Mouse (Mus musculus) CH12.LX (cell line): ENCODE results near the gene Pnpla6. TPM values are rescaled to one million over a fixed set of nuclear protein-coding genes. Genes with fewer than 3 reads are reported as not detected.

ENCODE experiments used
- DNase-seq: peaks from one replicate; pipeline ENCODE4 v3.0.0-alpha.2; 2013; ENCODE audit errors: extremely low read depth
- H3K27ac ChIP-seq: 2 replicates; pipeline ENCODE4 v1.5.1; 2012; ENCODE audit warnings: low read depth, mild to moderate bottlenecking, control low read depth, moderate library complexity; ENCODE audit not compliant: insufficient read depth
- H3K27me3 ChIP-seq: replicated peaks from 2 replicates; pipeline ENCODE3; 2012; ENCODE audit warnings: inconsistent platforms
- H3K36me3 ChIP-seq, 2 experiments: replicated peaks in 1 of 2; 2 replicates each; pipeline versions ENCODE3 to v1.6.1; 2012; ENCODE audit warnings: inconsistent platforms in 1 of 2, low read length in 1 of 2, mild to moderate bottlenecking in 1 of 2, mixed read lengths in 1 of 2, moderate library complexity in 1 of 2; ENCODE audit not compliant: control insufficient read depth in 1 of 2, insufficient read depth in 1 of 2
- H3K4me1 ChIP-seq, 2 experiments: 2 replicates each; pipeline ENCODE4 v1.6.1; 2012; ENCODE audit warnings: inconsistent platforms in 1 of 2, moderate library complexity in 1 of 2; ENCODE audit not compliant: insufficient read depth in 2 of 2, control insufficient read depth in 1 of 2
- H3K4me2 ChIP-seq: 2 replicates; pipeline ENCODE4 v1.6.1; 2012; ENCODE audit warnings: low read depth, mild to moderate bottlenecking, control low read depth; ENCODE audit not compliant: poor library complexity, insufficient read depth, severe bottlenecking
- H3K4me3 ChIP-seq, 3 experiments: fragments of 150-350 bp in 1 of 3; sonication (generic) in 1 of 3; replicated peaks in 1 of 3; 2 replicates each; pipeline versions ENCODE3 to v1.5.1; 2011 to 2012; ENCODE audit warnings: low read depth in 2 of 3, low read length in 2 of 3, mild to moderate bottlenecking in 2 of 3, moderate library complexity in 2 of 3, control low read depth in 1 of 3, improper control_type of control experiment in 1 of 3, inconsistent platforms in 1 of 3, mixed read lengths in 1 of 3; ENCODE audit not compliant: poor library complexity in 1 of 3
- H3K79me2 ChIP-seq: replicated peaks from 2 replicates; pipeline ENCODE4 v1.6.1; 2012; ENCODE audit warnings: mild to moderate bottlenecking, moderate library complexity; ENCODE audit not compliant: control insufficient read depth, poor library complexity, insufficient read depth, severe bottlenecking; ENCODE audit errors: extremely low read depth
- H3K9ac ChIP-seq: 2 replicates; pipeline ENCODE4 v1.6.1; 2012; ENCODE audit warnings: low read depth, mild to moderate bottlenecking, control low read depth, moderate library complexity; ENCODE audit not compliant: insufficient read depth
- H3K9me3 ChIP-seq: replicated peaks from 2 replicates; pipeline ENCODE3; 2012; ENCODE audit warnings: low read length, inconsistent platforms, mixed read lengths
- BHLHE40 ChIP-seq: IDR thresholded peaks from 2 replicates; pipeline ENCODE4 v1.6.1; 2011; ENCODE audit warnings: mild to moderate bottlenecking, low read depth, low read length, improper control_type of control experiment
- CHD1 ChIP-seq: IDR thresholded peaks from 2 replicates; pipeline ENCODE4 v1.6.1; 2012; ENCODE audit warnings: low read depth, low read length, improper control_type of control experiment, inconsistent platforms
- E2F4 ChIP-seq: IDR thresholded peaks from 2 replicates; pipeline ENCODE4 v1.6.1; 2011; ENCODE audit warnings: low read depth, low read length, improper control_type of control experiment; ENCODE audit not compliant: insufficient replicate concordance
- ELF1 ChIP-seq: IDR thresholded peaks from 2 replicates; pipeline ENCODE4 v1.6.1; 2014; ENCODE audit warnings: low read depth, mild to moderate bottlenecking, inconsistent platforms, low read length, improper control_type of control experiment
- ETS1 ChIP-seq: conservative IDR thresholded peaks from 2 replicates; pipeline ENCODE4 v1.6.1; 2012; ENCODE audit warnings: low read depth, mild to moderate bottlenecking, inconsistent platforms, low read length, improper control_type of control experiment, moderate library complexity
- HCFC1 ChIP-seq: IDR thresholded peaks from 2 replicates; pipeline ENCODE4 v1.6.1; 2012; ENCODE audit warnings: low read depth, mild to moderate bottlenecking, inconsistent platforms, low read length, improper control_type of control experiment
- IRF4 ChIP-seq: IDR thresholded peaks from 2 replicates; pipeline ENCODE4 v1.6.1; 2014; ENCODE audit warnings: low read depth, mild to moderate bottlenecking, inconsistent platforms, low read length, improper control_type of control experiment
- JUN ChIP-seq: IDR thresholded peaks from 2 replicates; pipeline ENCODE4 v1.6.1; 2011; ENCODE audit warnings: low read depth, mild to moderate bottlenecking, low read length, improper control_type of control experiment, moderate library complexity; ENCODE audit not compliant: insufficient read depth
- JUND ChIP-seq: conservative IDR thresholded peaks from 2 replicates; pipeline ENCODE4 v1.6.1; 2011; ENCODE audit warnings: low read depth, low read length, improper control_type of control experiment
- KAT2A ChIP-seq: IDR thresholded peaks from 2 replicates; pipeline ENCODE4 v1.6.1; 2012; ENCODE audit warnings: low read length, improper control_type of control experiment, inconsistent platforms; ENCODE audit not compliant: insufficient replicate concordance
- MAX ChIP-seq: IDR thresholded peaks from 2 replicates; pipeline ENCODE4 v1.6.1; 2011; ENCODE audit warnings: low read length, improper control_type of control experiment
- MEF2A ChIP-seq: IDR thresholded peaks from 2 replicates; pipeline ENCODE4 v1.6.1; 2014; ENCODE audit warnings: low read depth, mild to moderate bottlenecking, inconsistent platforms, low read length, improper control_type of control experiment, borderline replicate concordance
- MXI1 ChIP-seq: IDR thresholded peaks from 2 replicates; pipeline ENCODE4 v1.6.1; 2011; ENCODE audit warnings: mild to moderate bottlenecking, low read depth, low read length, improper control_type of control experiment
- NELFE ChIP-seq: IDR thresholded peaks from 2 replicates; pipeline ENCODE4 v1.6.1; 2011; ENCODE audit warnings: low read depth, low read length, improper control_type of control experiment
- NRF1 ChIP-seq: IDR thresholded peaks from 2 replicates; pipeline ENCODE4 v1.6.1; 2014; ENCODE audit warnings: low read depth, mild to moderate bottlenecking, inconsistent platforms, low read length, improper control_type of control experiment, moderate library complexity
- POLR2AphosphoS2 ChIP-seq: IDR thresholded peaks from 2 replicates; pipeline ENCODE4 v1.6.1; 2011; ENCODE audit warnings: low read depth, low read length, improper control_type of control experiment
- RCOR1 ChIP-seq: conservative IDR thresholded peaks from 2 replicates; pipeline ENCODE4 v1.6.1; 2012; ENCODE audit warnings: low read depth, mild to moderate bottlenecking, inconsistent platforms, low read length, improper control_type of control experiment
- SMC3 ChIP-seq: IDR thresholded peaks from 2 replicates; pipeline ENCODE4 v1.6.1; 2011; ENCODE audit warnings: low read depth, low read length, improper control_type of control experiment
- TBP ChIP-seq: conservative IDR thresholded peaks from 2 replicates; pipeline ENCODE4 v1.6.1; 2011; ENCODE audit warnings: low read depth, low read length, improper control_type of control experiment
- USF1 ChIP-seq: IDR thresholded peaks from 2 replicates; pipeline ENCODE4 v1.6.1; 2014; ENCODE audit warnings: low read depth, mild to moderate bottlenecking, inconsistent platforms, low read length, improper control_type of control experiment
- USF2 ChIP-seq: conservative IDR thresholded peaks from 2 replicates; pipeline ENCODE4 v1.6.1; 2011; ENCODE audit warnings: low read depth, low read length, improper control_type of control experiment
- ZMIZ1 ChIP-seq: IDR thresholded peaks from 2 replicates; pipeline ENCODE4 v1.6.1; 2012; ENCODE audit warnings: low read depth, mild to moderate bottlenecking, inconsistent platforms, low read length, improper control_type of control experiment
- ZNF384 ChIP-seq: IDR thresholded peaks from 2 replicates; pipeline ENCODE4 v1.6.1; 2012; ENCODE audit warnings: low read depth, low read length, improper control_type of control experiment, inconsistent platforms
- dilution Hi-C: fragments of 300-500 bp; cut with MboI; formaldehyde crosslinking; loops from 2 replicates; pipeline ENCODE4 v1.14.3; 2020; ENCODE audit warnings: low sequenced_read_pairs; ENCODE audit not compliant: extremely low pct_unique_long_range_greater_than_20kb, extremely low pct_ligation_motif_present
- in situ Hi-C: fragments of 300-500 bp; cut with MboI; formaldehyde crosslinking; loops from 3 replicates; pipeline ENCODE4 v1.14.3; 2019; ENCODE audit warnings: low sequenced_read_pairs, low pct_ligation_motif_present, low pct_unique_long_range_greater_than_20kb, mixed read lengths
- polyA plus RNA-seq: library from polyadenylated mRNA; unstranded; fragments of >175 nt; gene quantifications from 2 replicates; pipeline ENCODE4 v1.2.1, GENCODE M21; 2012; ENCODE audit warnings: low read depth; ENCODE audit not compliant: insufficient read length
- total RNA-seq, 2 experiments: library from RNA; depleted of rRNA; stranded (reverse); fragments of 300-350 nt in 1 of 2; fragments of >200 nt in 1 of 2; gene quantifications; 2 replicates each; pipeline ENCODE4 v1.2.3; 2012 to 2014

Gene Pnpla6
- total and polyA plus RNA-seq, 3 experiments, result 12.5 to 39.8 (median 29.6) TPM

- dilution Hi-C loops (no loop called here), in situ Hi-C loops (no loop called here)
- Histone ChIP-seq H3K27me3 (peaks cover 56% of the 10 kb centered on the region), H3K27ac (no peak within 1 kb of the TSS), H3K4me3 (peak within 1 kb of the TSS in 2 of 3 experiments; percentile 26 to 65), H3K36me3 (no peaks in the 10 kb centered on the region), H3K9me3 (no peaks in the 10 kb centered on the region), H3K4me1 (peaks cover 0 to 3% of the 10 kb centered on the region in 2 experiments; a peak in 1 of 4 replicates), H3K4me2 (peak within 1 kb of the TSS; percentile 77), H3K79me2 (no peaks in the 10 kb centered on the region), H3K9ac (peak within 1 kb of the TSS; percentile 77)
- TF ChIP-seq NELFE (no peak), HCFC1 (peak; percentile 78)
- DNase-seq, result no peak
Measured at GRCm38 (mm10) chr8:3492901-3493844, 22.0 kb upstream of the Pnpla6 start, which contains the start of gene Zfp358. Zfp358 (plus strand) TSS chr8:3493138.

- no peak for DNase-seq
Measured at GRCm38 (mm10) chr8:3493845-3494208, 21.4 kb upstream of the Pnpla6 start.

GRCm38 (mm10) chr8:3495578-3496427 lies 19.4 kb upstream of the Pnpla6 start:
- no peak for TF ChIP-seq ZNF384
- TF ChIP-seq POLR2AphosphoS2, result no peak
- no peak for TF ChIP-seq USF2
- TF ChIP-seq ETS1, result no peak
- TF ChIP-seq IRF4, result no peak
- no peak for TF ChIP-seq MEF2A
- TF ChIP-seq E2F4, result no peak
- no peak for TF ChIP-seq USF1
- no peak for TF ChIP-seq JUND
- no peak for TF ChIP-seq ELF1
- no peak for TF ChIP-seq JUN
- no peak for TF ChIP-seq TBP
- no peak for TF ChIP-seq MXI1
- no peak for TF ChIP-seq SMC3
- no peak for TF ChIP-seq MAX
- TF ChIP-seq NRF1, result no peak
- Histone ChIP-seq H3K79me2 (no peaks in the 10 kb centered on the region), H3K9me3 (no peaks in the 10 kb centered on the region), H3K4me1 (peaks cover under 1 to 3% of the 10 kb centered on the region in 2 experiments; a peak in 2 of 4 replicates), H3K27ac (no peak overlapping the region), H3K4me3 (no peak overlapping the region), H3K27me3 (peaks cover 63% of the 10 kb centered on the region), H3K4me2 (no peak overlapping the region), H3K9ac (no peak overlapping the region), H3K36me3 (no peaks in the 10 kb centered on the region)
- in situ Hi-C loops, result no loop called here
- dilution Hi-C loops, result no loop called here
- no peak for DNase-seq

More at GRCm38 (mm10) chr8:3493845-3494208, 21.4 kb upstream of the Pnpla6 start:
- no peaks in the 10 kb centered on the region for H3K79me2 ChIP-seq
- dilution Hi-C loops (no loop called here), in situ Hi-C loops (no loop called here)
- no peak overlapping the region for H3K27ac ChIP-seq
- H3K36me3 ChIP-seq, result no peaks in the 10 kb centered on the region
- H3K9ac ChIP-seq, result no peak overlapping the region
- TF ChIP-seq HCFC1 (no peak), NELFE (no peak), BHLHE40 (no peak), ZMIZ1 (no peak), MXI1 (no peak), RCOR1 (no peak), CHD1 (no peak), MAX (no peak), KAT2A (no peak)
- H3K4me3 ChIP-seq, result no peak overlapping the region
- H3K27me3 ChIP-seq, result peaks cover 59% of the 10 kb centered on the region
- no peaks in the 10 kb centered on the region for H3K9me3 ChIP-seq
- H3K4me2 ChIP-seq, result no peak overlapping the region
- peaks cover 0 to 3% of the 10 kb centered on the region in 2 experiments; a peak in 1 of 4 replicates for H3K4me1 ChIP-seq
